Mouse (Mus musculus) gonadal fat pad, adult 2 months (tissue): ENCODE results near the gene Ptk6. TPM values are rescaled to one million over a fixed set of nuclear protein-coding genes. Genes with fewer than 3 reads are reported as not detected.
"Not testable (repeated sequence)": the region's sequence is repeated elsewhere in the genome, so short reads cannot be mapped to it uniquely, and the experiment has no call there.

ENCODE experiments used
- DNase-seq: peaks from one replicate; pipeline ENCODE4 v3.0.0-alpha.2; 2012; ENCODE audit warnings: low read depth
- polyA plus RNA-seq: library from polyadenylated mRNA; depleted of rRNA; stranded (reverse); fragments of >200 nt; gene quantifications from 2 replicates; pipeline ENCODE4 v1.2.3, GENCODE M21; 2012

The Ptk6 gene
- polyA plus RNA-seq, 1 experiment = 0.05 TPM

DNA sequence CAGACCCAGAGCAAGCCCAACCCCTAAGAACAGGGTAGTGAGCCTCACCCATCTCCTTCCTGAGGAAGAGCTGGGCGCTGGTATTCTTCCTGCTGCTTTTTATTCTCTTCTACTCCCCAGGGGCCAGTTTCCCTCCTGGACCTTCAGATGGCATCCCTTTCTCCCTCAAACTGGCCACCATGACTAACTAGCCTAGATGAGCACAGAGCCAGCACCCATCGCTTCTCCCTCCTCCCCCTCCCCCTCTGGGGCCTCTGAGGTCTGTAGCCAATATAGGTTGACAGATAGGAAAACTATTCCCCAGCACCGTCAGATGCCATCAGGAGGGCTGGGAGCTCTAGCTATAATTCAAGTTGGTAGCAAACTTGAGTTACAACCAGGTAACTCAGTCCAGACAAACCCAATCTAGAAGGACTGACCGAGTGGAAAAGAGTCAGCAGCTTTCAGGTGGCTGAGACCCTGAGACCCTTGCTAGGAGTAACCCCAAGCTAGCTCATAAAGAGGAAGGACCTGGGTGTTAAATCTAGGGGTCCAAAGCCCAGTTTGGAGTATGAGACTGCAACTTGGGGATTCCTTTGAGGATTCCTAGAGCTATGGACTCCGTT lies 16.4 kb upstream of the Ptk6 start:
- no peak for DNase-seq

DNA sequence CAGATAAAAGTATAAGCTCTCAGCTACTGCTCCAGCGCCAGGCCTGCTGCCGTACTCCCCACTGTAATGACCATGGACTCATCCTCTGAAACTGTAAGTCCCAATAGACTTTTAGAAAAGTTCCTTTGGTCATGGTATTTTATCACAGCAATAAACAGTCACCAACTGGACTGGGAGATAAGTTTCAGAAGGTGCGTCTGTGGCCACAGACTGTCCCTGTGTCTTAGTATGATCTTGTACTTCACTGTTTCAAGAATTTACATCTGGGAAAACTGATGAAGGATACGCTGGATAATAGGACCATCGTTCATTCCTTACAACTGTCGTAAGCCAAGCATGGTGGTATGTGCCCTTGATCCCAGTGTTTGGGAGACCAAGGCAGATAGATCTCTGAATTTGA lies 13.4 kb upstream of the Ptk6 start:
- DNase-seq = no peak

DNA sequence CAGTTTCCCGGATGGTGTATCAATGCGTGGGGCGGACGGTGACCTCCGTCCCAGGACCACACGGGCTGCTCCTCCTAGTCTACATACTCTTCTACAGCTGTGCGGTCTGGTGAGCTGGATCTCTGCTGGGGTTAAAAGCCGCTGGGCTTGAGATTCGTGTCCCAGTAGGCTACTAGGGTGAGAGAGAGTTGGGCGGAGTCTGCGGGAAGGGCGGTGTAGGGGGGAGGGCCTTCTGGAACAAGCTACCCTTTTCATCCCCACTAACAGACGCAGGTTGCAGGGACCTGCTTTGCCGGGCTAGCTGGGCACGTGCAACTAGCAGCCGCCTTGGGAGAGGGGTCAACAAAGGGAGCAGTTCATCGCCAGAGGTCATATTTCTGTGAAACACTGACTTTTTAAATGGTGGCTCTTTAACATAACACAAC lies 10.4 kb upstream of the Ptk6 start, which contains the start of gene Srms:
Gene Srms (minus strand): TSS at position 165 of the 425 bp plus-strand sequence.
- DNase-seq = no peak

DNA sequence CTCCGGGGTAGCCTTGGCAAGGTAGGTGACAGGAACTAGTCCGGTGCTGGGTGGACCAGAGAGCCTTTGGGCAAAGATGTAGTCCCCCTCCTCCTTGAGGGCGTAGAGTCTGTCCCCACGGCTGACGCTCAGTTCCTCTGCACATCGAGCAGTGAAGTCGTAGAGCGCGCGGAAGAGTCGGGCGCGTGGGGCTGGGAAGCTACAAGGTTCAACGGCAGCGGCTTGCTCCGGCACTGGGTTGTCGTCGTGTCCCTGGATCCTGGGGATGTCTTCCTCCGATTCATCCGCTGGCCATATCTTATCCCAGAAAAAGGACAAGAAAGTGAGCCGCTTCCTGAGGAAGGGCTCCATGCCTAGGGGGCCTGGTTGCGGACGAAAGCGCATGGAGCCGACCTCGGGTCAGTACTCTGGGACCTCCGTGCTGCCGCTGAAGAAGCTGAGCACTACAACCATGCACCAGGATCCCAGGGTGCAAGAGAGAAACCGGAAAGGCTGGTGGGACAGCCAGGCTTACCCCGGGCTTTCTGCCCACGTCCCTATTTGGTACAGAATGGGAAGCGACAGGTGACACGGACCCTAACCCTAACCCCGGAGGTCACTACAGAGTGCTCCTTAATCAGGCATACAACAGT lies 9.9 kb upstream of the Ptk6 start:
- DNase-seq = no peak

DNA sequence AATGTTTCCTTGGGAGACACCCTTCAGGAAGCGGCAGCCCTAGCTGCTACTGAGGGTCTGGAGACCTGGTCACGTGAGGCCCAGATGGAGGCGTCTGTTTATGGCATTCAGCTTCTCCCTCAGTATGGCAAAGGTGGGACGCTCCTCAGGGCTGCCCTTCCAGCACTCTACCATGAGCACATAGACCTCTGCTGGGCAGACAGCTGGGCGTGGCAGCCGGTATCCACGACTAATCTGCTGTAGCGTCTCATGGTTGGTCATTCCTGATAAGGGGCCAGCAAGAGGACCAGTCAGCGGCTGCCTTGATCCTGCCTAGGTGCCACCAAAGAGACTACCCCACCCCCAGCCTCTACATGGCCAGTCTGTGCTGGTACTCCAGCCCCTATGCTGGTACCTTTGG lies 3.5 kb upstream of the Ptk6 start:
- DNase-seq = no peak

DNA sequence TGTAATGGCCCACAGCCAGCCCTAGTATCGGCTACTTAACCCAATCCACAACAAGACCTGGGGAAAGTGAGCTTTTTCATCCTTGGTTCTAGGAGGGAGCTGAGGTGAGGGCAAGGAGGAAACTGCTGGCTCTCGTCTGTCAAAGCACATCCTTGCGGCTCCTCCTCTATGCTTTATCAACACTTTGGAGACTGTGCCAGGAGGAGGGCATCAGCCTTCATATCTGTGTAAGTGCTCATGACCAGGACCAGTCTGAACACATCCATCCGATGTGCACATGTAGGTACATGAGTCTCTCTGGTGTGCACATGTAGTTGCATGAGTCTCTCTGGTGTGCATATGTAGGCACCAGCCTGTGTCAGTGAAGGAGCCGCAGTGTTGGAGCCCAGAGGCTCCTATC lies 3.1 kb upstream of the Ptk6 start:
- no peak for DNase-seq

DNA sequence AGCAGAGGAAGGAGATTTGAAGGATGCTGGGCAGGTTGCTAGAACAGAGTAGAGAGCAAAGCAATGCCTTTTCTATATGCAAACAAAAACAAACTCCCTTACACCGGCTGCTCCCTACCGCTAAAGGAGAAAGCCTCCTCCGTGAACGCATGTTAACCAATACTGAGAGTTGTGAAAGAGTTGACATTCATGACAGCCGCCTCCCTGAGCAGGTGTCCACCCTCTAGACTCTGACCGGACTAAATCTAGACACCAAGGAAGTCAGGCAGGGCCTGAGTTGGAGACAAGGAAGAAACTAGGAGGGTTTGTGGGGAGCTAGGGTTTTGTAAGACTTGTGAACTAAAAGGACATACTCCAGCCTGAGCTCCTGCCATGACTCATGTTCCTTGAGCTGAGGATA lies 297 bp upstream of the Ptk6 start:
- no peak for DNase-seq

DNA sequence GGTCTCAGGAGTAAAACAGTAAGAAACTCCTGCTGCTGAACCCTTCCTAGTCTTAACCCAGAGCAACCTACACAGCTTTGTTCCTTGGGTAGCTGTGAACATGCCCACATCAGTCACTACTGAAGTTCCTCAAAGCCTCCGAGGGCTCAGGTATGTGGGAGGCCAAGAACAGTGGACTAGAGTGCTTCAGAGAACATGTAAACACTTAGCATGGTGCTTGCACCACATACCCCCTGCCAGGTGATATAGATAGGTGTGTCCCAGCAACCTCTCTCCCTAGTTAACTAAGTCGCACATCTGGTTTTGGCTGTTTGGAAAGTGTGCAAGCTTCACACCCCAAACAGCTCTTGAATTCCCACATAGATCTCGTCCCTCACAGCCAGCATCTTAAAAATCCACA lies 983 bp downstream of the Ptk6 start:
- no peak for DNase-seq

DNA sequence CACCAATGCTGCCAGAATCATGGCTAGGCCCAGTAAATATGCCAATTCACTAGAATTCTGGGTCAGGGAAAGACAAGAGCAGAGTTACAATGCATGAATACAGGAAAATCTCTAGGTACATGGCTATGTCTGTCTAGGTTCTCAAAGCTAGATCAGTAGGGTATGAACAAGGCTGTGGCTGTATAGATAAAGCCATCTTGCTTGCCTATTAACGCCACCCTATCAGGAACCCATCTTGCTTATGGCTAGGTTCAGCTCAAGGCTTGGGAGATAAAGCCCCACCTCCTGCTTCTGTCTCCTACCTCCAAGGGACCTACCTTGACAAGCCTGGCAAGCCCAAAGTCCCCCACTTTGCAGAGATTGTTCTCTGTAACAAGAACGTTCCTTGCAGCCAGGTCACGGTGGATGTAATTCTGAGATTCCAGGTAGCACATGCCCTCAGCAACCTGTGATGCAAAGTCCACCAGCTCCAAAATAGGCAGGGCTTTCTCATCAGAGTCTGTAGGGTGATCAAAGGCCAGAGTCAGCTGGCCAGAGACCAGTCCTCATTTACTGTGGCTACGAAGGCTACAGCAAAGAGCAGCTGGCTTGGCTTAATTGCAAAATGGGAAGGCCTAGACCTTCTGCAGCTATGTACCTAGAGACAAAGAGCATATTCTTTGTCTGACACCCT lies 5.8 kb downstream of the Ptk6 start:
- DNase-seq = no peak

DNA sequence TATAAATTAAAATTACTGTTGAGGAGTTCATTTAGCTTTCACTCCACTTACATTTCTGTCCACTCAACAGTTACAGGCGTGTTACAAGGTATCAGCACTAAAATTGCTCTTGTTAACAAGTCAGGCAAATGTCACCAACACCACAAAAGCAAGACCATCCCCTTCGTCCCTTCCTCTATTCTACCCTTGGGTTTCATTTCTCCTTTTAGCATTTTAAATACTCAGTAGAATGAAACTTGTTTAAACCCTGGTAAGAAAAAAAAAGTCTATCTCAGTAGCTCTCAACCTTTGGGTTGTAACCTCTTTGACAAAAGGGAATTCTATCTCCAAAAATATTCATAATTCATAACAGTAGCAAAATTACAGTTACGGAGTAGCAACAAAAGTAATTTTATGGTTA lies 9.5 kb downstream of the Ptk6 start:
- no peak for DNase-seq

DNA sequence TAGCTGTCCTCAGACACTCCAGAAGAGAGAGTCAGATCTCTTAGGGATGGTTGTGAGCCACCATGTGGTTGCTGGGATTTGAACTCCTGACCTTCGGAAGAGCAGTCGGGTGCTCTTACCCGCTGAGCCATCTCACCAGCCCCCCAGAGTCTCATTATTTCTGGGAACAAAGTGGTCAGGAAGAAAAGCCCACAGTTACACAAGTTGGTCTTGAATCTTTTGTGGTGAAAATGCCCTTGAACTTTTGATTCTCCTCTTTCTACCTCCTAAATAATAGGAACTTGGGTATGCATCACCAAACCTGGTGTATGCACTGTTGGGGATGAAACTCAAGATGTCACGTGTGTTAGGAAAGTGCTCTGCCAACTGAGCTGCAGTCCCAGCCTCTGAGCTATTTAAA lies 10.7 kb downstream of the Ptk6 start:
- no peak for DNase-seq

DNA sequence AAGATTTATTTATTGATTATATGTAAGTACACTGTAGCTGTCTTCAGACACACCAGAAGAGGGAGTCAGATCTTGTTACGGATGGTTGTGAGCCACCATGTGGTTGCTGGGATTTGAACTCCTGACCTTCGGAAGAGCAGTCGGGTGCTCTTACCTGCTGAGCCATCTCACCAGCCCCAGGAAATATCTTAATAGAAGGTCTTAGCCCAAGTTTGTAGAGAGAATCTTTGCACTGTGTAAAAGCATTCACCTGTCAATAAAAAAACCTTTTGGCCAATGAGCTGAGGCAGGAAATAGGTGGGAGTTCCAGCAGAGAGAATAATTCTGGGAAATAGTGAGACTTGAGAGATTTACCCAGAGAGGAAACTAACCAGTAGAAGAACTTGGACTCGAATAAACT lies 11.2 kb downstream of the Ptk6 start:
- DNase-seq = not testable (repeated sequence)

DNA sequence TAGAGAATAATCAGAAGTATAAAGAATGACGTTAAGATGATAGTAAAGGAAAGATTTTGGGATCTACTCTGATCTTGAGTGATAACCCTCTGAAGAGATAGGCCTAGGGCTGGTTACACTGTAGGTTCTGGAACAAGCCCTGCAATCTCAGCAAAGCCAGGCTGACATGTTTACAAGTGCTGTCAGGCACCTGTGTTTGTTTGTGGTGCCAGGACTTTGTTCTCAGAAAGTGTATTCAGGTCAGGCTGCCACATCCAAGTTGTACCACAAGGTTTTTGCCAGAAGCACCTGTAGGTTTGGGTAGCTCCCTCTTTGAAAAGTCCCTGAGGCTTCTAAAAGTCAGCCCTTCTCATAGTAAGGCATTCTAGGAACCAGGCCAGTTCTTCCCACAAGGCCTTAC lies 13.3 kb downstream of the Ptk6 start:
- no peak for DNase-seq

DNA sequence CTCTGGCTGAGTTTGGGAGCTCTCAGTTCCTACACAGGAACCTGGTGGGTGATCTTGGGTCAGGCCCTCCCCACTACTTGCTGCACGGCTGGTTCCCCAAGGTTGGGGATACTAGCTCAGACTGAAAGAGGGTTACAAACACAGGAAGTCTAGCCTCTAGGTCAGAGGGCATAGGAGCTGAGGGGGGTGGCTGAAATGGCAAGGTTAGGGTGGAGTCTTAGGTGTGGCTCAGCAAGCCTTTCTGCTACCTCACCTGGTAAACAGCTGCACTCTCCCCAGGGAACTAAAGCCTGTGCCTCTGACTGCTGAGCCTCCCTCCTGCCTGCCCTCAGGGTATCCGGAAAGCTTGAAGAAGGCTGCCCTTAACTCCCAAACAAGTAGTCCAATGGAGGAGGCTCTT lies 13.9 kb downstream of the Ptk6 start:
- DNase-seq = no peak

DNA sequence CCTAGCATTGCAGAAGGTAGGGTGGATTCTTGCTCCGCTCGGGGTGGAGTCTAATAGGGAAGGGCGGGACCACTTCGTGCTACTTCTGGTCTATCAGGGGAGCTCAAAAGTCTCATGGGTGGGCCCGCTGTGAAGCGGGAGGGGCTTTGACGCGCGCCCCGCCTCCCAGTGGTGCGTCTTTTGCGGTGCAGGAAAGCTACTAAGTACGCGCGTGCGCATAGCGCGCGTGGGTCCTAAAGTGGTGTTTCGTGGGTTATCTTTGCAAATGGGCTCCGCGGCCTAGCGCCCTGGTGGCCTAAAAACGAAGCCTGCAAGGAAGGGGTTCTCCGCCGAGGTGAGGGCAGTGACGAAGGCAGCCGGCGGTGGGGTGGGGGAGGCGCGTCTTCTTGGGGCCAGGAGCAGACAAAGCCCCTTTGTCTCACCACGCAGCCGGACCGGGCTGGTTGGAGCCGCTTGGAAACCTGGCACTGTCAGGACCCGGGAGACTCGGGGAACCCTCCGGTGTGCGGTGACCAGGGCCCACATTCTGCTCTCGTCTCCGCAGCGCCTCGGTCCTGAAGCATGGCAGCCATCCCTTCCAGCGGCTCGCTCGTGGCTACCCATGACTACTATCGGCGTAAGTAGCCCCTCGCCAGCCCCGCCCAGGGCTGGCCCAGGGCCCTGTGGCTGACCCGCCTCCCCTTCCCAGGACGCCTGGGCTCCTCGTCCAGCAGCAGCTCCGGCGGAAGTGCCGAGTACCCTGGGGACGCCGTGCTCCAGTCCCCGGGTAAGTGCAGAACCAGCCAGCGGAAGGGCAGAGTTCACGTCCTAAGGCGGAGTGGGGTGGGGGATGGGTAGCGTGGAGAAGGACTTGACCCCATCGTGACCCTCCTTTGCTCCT lies 15.2 kb downstream of the Ptk6 start, which contains the start of gene Ppdpf:
Gene Ppdpf (plus strand): TSS at position 127 of the 880 bp plus-strand sequence.
- DNase-seq = no peak

DNA sequence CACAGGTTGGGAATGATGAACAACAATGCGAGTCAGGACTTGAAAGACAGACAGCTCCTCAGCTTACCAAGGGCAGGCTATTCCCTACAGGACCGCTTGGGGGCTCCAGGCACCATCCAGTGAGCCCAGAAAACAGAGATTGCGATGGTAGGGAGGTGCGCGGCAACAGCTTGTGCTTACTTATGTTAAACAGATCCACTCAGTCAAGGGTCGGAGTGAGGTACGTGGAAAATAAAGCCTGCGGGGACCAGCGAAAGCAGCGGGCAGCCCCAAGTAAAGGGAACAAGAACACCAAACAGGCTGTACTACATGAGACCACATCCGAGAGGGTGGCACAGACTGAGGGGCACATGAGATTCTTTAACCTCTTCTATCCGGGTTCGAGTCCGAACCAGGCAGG lies 16.0 kb downstream of the Ptk6 start:
- no peak for DNase-seq

DNA sequence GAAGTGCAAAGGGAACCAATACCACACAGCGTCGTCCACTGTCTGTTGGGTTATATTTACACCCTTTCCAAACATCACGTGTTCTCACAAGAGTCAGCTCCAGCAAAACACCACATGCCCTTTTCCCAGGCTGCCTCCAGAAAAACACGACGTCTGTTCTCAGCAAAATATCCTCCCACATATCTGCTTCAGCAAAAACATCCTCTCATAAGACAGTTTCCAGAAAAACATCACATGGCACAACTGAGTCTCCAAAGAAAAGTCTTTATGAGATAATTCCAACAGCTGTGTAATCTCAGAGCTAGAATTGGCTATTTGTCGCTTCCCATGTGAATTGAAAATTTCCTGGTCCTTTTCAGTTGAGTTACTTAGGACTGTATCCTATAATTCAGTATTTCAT lies 21.7 kb downstream of the Ptk6 start:
- DNase-seq = no peak

DNA sequence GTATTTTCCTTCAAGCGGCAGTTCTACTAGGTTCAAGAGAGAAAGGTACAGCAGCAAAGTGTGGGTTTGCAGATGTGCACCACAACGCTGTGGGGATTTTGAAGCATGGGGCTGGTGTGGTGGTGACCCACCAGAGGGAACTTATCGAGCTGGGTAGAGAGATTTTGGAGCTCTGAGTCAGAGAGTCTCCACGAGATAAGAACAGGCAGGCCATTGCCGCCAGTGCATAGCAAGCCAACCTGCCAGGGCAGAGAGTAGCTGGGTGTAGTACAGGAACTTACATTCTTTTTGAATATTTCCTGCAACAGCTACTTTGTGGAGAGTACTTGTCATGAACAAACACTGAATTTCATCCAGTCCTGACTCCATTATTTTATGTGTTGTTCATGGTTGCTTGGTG lies 24.1 kb downstream of the Ptk6 start:
- DNase-seq = no peak

DNA sequence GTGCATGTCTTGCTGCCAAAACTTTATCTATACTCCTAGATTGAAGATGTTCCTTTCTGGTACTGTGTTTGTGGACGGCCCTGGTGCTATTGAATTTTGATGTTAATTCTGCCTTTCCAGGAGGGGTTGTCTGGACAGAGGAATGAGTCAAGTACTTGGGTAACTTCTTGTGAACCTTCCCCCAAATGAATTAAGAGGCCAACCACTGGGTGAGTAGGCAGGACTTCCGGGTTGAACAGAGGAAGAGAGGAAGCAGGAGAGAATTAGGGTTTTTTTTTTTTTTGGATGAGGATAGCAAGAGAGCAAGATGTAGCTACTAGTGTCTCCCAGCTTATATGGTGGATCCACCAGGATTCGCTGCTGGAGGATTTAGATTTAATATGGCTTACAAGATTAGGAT lies 24.6 kb downstream of the Ptk6 start:
- DNase-seq = no peak

DNA sequence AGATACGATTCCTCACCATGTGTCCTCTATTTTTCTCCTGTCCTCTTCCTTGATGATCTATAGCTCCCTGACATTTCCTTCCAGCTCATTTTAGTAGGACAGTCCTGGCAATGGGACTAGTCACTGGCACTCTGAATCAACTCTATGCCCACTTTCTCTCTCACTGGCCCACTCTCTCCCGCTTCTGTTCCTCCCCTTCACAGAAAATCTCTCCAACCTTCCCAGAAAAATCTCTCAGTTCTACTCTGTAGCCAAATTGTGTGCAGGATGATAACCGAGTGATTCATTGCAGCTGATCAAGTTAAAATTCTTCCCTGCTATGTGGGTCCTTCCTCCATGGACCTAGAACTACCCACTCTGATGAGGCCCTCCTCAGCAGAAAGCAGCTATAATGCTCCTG lies 27.9 kb downstream of the Ptk6 start:
- no peak for DNase-seq

DNA sequence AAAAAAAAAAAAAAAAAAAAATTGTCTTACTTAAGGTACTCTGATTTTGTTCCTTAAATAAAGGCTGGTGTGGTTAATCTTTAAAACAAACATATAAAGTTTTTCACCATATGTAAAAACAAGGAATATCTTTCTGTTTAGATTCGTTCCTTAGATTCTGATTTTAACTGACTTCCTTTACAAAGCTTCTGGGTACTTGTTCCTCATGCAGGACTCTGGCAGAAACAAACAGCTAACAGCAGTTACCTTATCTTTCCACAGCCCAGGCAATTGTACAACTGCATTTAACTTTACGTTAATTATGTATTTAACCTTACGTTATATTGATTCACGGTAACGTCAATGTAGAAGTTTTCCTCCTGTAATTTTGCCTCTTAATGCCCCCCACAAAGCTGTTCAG lies 36.1 kb downstream of the Ptk6 start:
- no peak for DNase-seq

DNA sequence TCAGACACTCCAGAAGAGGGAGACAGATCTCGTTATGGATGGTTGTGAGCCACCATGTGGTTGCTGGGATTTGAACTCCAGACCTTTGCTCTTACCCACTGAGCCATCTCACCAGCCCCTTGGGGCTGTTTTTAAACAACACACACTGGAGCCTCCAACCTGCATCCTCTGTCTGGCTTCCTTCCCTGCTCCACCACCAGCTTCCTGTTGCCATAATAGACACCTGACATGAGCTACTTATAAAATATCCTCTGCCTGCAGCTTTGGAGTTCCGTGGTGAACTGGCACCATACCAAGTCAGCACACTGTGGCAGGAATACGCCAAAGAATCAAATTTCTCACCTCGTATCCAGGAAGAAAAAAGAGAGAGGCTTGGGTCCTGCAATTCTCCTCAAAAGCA lies 41.8 kb downstream of the Ptk6 start:
- DNase-seq = no peak
